Mouse (Mus musculus) midbrain, embryonic 15.5 days (tissue): ENCODE measurements around the gene 4931408C20Rik. TPM values are rescaled to one million over a fixed set of nuclear protein-coding genes. Genes with fewer than 3 reads are reported as not detected.

Experiments
- ATAC-seq: fragments of 200-750 bp; cut with Nextera tagmentation; replicated peaks from 2 replicates; pipeline ENCODE4 v1.8.0; 2017; ENCODE audit warnings: moderate TSS enrichment
- H3K27ac ChIP-seq: fragments of 300-500 bp; sonication (generic); 2 replicates; pipeline ENCODE4 v1.5.1; 2015; ENCODE audit warnings: mild to moderate bottlenecking, inconsistent platforms
- H3K27me3 ChIP-seq: fragments of 300-500 bp; sonication (generic); replicated peaks from 2 replicates; pipeline ENCODE4 v1.6.1; 2015; ENCODE audit warnings: inconsistent platforms
- H3K36me3 ChIP-seq: fragments of 300-500 bp; sonication (generic); replicated peaks from 2 replicates; pipeline ENCODE4 v1.6.1; 2015; ENCODE audit warnings: inconsistent platforms
- H3K4me1 ChIP-seq: fragments of 300-500 bp; sonication (generic); 2 replicates; pipeline ENCODE4 v1.6.1; 2015; ENCODE audit warnings: inconsistent platforms
- H3K4me2 ChIP-seq: fragments of 300-500 bp; sonication (generic); 2 replicates; pipeline ENCODE4 v1.6.1; 2015; ENCODE audit warnings: inconsistent platforms, mild to moderate bottlenecking, moderate library complexity
- H3K4me3 ChIP-seq: fragments of 300-500 bp; sonication (generic); 2 replicates; pipeline ENCODE4 v1.5.1; 2015; ENCODE audit warnings: mild to moderate bottlenecking, inconsistent platforms
- H3K9ac ChIP-seq: fragments of 300-500 bp; sonication (generic); 2 replicates; pipeline ENCODE4 v1.6.1; 2015; ENCODE audit warnings: mild to moderate bottlenecking, inconsistent platforms
- H3K9me3 ChIP-seq: fragments of 300-500 bp; sonication (generic); 2 replicates; pipeline ENCODE4 v1.6.1; 2016; ENCODE audit warnings: inconsistent platforms
- WGBS: fragments of 180-500 bp; shearing (Covaris S2); methylation state at CpG from one replicate; pipeline ENCODE4 v1.1.7; 2015; ENCODE audit warnings: mixed read lengths; 5-methylcytosine and 5-hydroxymethylcytosine counted together
- polyA plus RNA-seq: library from polyadenylated mRNA; unstranded; fragments of >200 nt; fragmentation: Nextera tagmentation; extraction: Ambion mirVana; gene quantifications from 2 replicates; pipeline ENCODE4 v1.2.1, GENCODE M21; 2015

Gene 4931408C20Rik
- not detected in 2 replicates for polyA plus RNA-seq

DNA sequence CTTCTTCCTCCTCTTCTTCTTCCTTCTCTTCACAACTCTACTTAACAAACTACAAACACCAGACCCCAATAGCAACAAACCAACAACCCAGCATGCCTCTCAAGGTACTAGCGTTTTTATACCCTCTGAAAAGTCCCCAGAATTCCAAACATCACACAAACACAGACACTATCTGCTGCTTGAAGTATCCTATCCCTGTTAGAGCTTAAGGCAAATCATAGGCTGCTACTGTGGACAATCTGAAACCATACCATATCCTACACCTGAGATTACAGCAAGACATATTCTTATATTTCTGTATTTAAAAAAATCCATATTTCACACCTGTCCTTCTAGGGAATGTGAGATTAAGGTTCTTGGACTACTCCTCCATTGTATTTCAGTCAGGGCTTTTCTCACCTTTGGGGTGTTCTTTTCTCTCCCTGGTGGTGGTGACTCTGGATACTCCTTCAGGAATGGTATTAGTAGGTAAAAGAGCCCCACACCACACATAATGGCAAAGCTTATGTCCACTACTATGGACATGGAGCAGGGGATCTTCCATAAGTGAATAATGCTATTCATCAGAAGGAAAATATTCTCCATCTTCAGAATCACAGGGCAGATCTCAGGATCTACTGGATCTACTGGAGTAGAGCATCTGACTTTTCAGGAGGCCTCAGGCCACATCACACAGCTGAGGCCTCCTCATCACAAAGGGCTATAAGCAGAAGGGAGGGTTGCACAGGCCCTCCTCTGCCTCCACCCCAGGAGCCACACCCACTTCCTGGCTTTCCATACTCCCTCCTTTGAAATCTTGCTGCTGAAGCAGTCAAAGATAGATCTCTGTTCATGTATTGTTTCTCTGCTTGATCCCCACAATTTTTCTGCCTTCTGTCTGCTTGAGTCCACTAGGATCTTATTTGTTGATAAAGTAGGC, at the start of gene 4931408C20Rik:
4931408C20Rik (minus strand) TSS at position 619 of the 919 bp plus-strand sequence.
- no peaks in the 10 kb centered on the region for H3K27me3 ChIP-seq
- H3K27ac ChIP-seq = no peak within 1 kb of the TSS
- no peaks in the 10 kb centered on the region for H3K4me1 ChIP-seq
- ATAC-seq = peak; percentile 89
- no peak within 1 kb of the TSS for H3K4me3 ChIP-seq
- no peak within 1 kb of the TSS for H3K4me2 ChIP-seq
- no peaks in the 10 kb centered on the region for H3K36me3 ChIP-seq
- no peaks in the 10 kb centered on the region for H3K9me3 ChIP-seq
- 42% methylated on average over 1 of the region's 1 CpGs for WGBS
- H3K9ac ChIP-seq = no peak within 1 kb of the TSS

DNA sequence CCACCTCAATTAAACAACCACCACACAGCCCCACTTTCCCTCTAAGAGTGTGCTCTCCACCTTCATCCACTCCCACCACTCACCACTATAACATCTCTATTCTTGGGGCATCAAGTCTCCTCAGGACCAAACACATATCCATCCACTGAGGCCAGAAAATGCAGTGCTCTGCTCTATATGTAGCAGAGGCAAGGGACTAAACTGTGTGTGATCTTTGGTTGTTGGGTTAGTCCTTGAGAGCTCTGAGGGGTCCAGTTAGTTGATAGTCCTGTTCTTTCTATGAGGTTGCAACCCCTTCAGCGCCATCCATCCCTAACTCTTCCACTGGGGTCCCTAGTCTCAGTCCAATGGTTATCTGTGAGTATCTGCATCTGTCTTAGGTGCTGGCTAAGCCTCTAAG, 666 bp upstream of the 4931408C20Rik start:
- peak; percentile 75 for ATAC-seq
- 66% methylated on average over 1 of the region's 1 CpGs for WGBS
- Histone ChIP-seq H3K4me1 (no peaks in the 10 kb centered on the region), H3K4me3 (no peak overlapping the region), H3K9ac (no peak overlapping the region), H3K9me3 (no peaks in the 10 kb centered on the region), H3K27me3 (no peaks in the 10 kb centered on the region), H3K36me3 (no peaks in the 10 kb centered on the region), H3K4me2 (no peak overlapping the region), H3K27ac (no peak overlapping the region)

DNA sequence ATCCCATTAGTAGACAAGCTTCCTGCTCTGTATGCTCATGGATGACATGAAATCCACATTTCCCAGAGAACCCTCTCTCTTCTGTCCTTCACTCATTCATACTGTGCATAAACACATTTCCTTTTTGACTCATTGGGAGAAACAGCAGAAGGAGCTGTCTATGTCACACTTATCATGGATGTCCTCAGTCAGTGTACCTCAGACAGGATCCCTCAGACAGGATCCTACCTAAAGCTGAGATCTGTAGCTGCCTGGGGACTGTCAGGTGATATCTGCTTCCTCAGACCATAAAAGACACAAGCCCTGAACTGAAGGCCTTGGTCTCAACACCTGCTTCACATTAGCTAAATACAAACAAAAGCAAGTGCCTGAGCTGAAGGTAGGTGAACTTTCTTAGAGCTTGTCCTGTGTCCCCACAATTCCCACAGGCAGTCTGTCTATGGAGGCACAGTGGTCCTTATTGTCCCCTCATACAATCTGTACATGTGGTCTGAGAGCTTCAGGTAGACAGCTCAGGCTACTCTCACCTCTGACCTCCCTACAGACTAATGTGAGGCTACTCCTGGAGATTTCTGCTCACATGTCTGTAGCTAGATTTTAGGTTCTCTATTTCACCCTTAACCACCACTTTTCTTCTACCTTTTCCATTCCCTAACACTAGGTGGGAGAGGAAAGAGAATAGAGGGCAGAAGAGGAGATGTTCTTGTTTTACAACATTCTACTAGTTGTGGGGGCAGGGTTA, 1.1 kb downstream of the 4931408C20Rik start:
- ATAC-seq = 0 out of 2 replicates have a peak, but pooled peaks have one; percentile 43
- Histone ChIP-seq H3K4me2 (no peak overlapping the region), H3K4me1 (no peaks in the 10 kb centered on the region), H3K36me3 (no peaks in the 10 kb centered on the region), H3K27me3 (no peaks in the 10 kb centered on the region), H3K9ac (no peak overlapping the region), H3K27ac (no peak overlapping the region), H3K9me3 (no peaks in the 10 kb centered on the region), H3K4me3 (no peak overlapping the region)

DNA sequence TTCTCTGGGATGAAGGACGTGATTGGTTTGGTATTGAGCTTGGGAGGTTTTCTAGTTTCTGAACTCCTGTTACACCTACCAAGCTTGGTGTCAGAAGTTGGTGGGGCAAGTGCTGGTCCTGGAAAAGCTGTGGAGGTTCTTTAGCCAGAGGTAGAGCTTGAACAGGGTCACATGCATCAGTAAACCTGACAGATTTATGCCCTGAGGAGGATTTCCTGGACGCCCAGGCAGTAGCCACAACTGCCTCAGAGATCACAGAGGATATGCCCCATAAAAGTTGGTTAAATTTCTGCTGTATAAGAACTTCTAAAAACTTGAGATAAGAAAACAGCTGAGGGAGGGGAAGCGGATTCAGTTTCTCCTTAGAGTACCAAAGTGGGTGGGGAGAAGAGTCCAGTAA, 1.9 kb downstream of the 4931408C20Rik start:
- Histone ChIP-seq H3K4me1 (no peaks in the 10 kb centered on the region), H3K27ac (no peak overlapping the region), H3K4me3 (no peak overlapping the region), H3K36me3 (no peaks in the 10 kb centered on the region), H3K9ac (no peak overlapping the region), H3K27me3 (no peaks in the 10 kb centered on the region), H3K9me3 (no peaks in the 10 kb centered on the region), H3K4me2 (no peak overlapping the region)
- 79% methylated on average over 3 of the region's 3 CpGs for WGBS
- no peak for ATAC-seq

DNA sequence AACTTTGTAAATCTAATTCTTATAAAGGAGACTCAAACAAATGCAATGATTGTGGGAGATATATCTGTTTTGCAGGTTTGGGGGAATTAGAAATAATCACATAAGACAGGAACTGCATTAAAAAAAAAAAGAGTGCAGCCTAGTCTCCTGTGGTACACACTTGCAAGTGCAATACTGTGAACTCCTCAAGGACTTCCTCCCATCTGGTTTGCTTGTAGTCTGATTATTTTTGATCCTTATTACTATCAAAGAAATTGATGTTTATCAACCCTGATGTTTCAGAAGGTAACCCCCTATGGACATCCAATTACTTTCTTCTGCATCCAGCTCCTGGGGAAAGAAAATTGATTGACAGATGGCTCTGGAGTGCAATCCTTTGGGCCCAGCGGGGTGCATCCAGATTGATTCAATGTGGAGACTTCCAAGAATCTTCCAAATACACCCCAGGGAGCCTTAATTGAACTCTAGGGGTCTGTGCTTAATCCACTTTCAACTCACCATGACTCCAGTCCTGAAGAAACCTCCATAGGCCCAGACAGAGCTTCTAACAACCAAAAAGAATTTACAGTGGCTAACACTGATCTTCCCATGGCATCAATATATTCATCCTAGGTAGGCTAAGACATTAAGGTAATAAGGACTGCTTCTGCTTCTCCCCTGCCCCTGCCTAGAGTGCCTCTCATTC, 37.4 kb downstream of the 4931408C20Rik start:
- Histone ChIP-seq H3K4me2 (no peak overlapping the region), H3K9me3 (no peaks in the 10 kb centered on the region), H3K27ac (no peak overlapping the region), H3K27me3 (no peaks in the 10 kb centered on the region), H3K9ac (no peak overlapping the region), H3K4me1 (peaks cover 8% of the 10 kb centered on the region; the same call in 1 of the 2 replicates), H3K4me3 (no peak overlapping the region), H3K36me3 (no peaks in the 10 kb centered on the region)
- WGBS = 30% methylated on average over 1 of the region's 1 CpGs
- peak; percentile 71 for ATAC-seq

DNA sequence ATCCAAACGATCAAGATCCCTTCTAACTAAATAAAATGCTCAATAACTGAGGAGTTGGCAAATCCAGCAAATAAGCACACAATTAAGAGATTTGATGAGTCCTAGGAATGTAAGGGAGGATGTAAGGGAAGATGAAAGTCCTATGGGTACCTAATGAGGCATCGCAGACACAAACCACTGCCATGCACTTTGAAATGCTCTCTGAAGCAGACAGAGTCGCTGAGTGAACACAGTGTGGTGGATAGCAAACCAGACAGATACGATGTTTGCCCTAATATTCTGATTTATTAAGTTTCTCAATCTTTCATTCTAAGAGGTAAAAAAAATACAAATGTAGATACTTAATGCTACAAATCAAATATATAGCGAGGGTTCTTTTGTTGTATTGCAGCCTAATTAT, 51.2 kb downstream of the 4931408C20Rik start:
- Histone ChIP-seq H3K4me1 (no peaks in the 10 kb centered on the region), H3K9me3 (no peaks in the 10 kb centered on the region), H3K9ac (no peak overlapping the region), H3K4me2 (no peak overlapping the region), H3K27ac (no peak overlapping the region), H3K27me3 (no peaks in the 10 kb centered on the region), H3K36me3 (no peaks in the 10 kb centered on the region), H3K4me3 (no peak overlapping the region)
- WGBS = 85% methylated on average over 5 of the region's 5 CpGs
- ATAC-seq = no peak
